Mouse (Mus musculus) liver, embryonic 13.5 days (tissue): Measurements from ENCODE around the gene Spg7. TPM values are rescaled to one million over a fixed set of nuclear protein-coding genes. Genes with fewer than 3 reads are reported as not detected.

Experiments used
- ATAC-seq: fragments of 200-750 bp; cut with Nextera tagmentation; 2 replicates; pipeline ENCODE4 v1.8.0; 2017; ENCODE audit warnings: low read depth, mild to moderate bottlenecking, moderate number of reproducible peaks, moderate library complexity
- DNase-seq: peaks from one replicate; pipeline ENCODE4 v3.0.0; 2022
- H3K27ac ChIP-seq: fragments of 300-500 bp; sonication (generic); 2 replicates; pipeline ENCODE4 v1.5.1; 2015; ENCODE audit warnings: moderate library complexity, mild to moderate bottlenecking, inconsistent platforms
- H3K27me3 ChIP-seq: fragments of 300-500 bp; sonication (generic); 2 replicates; pipeline ENCODE4 v1.6.1; 2015; ENCODE audit warnings: mild to moderate bottlenecking, inconsistent platforms
- H3K36me3 ChIP-seq: fragments of 300-500 bp; sonication (generic); 2 replicates; pipeline ENCODE4 v1.6.1; 2015; ENCODE audit warnings: mild to moderate bottlenecking, inconsistent platforms
- H3K4me1 ChIP-seq: fragments of 300-500 bp; sonication (generic); replicated peaks from 2 replicates; pipeline ENCODE4 v1.6.1; 2015; ENCODE audit warnings: inconsistent platforms
- H3K4me2 ChIP-seq: fragments of 300-500 bp; sonication (generic); 2 replicates; pipeline ENCODE4 v1.6.1; 2015; ENCODE audit warnings: inconsistent platforms, mild to moderate bottlenecking, moderate library complexity
- H3K4me3 ChIP-seq: fragments of 300-500 bp; sonication (generic); replicated peaks from 2 replicates; pipeline ENCODE4 v1.5.1; 2015; ENCODE audit warnings: mild to moderate bottlenecking, inconsistent platforms
- H3K9ac ChIP-seq: fragments of 300-500 bp; sonication (generic); 2 replicates; pipeline ENCODE4 v1.6.1; 2015; ENCODE audit warnings: mild to moderate bottlenecking, inconsistent platforms
- H3K9me3 ChIP-seq: fragments of 300-500 bp; sonication (generic); replicated peaks from 2 replicates; pipeline ENCODE4 v1.6.1; 2016; ENCODE audit warnings: inconsistent platforms
- WGBS: fragments of 180-500 bp; shearing (Covaris S2); methylation state at CpG from one replicate; pipeline ENCODE4 v1.1.7; 2015; ENCODE audit not compliant: insufficient replicate concordance; 5-methylcytosine and 5-hydroxymethylcytosine counted together
- polyA plus RNA-seq: library from polyadenylated mRNA; unstranded; fragments of >200 nt; fragmentation: Nextera tagmentation; extraction: Ambion mirVana; gene quantifications from 2 replicates; pipeline ENCODE4 v1.2.1, GENCODE M21; 2015

Spg7 gene
- 25.3 and 25.7 TPM in 2 replicates for polyA plus RNA-seq

GRCm38 (mm10) chr8:123062721-123063120, at the start of gene Spg7:
TSS of gene Spg7 (plus strand) at chr8:123062942.
- no peak for DNase-seq
- no peak within 1 kb of the TSS for H3K4me3 ChIP-seq
- peaks cover 31% of the 10 kb centered on the region for H3K4me1 ChIP-seq
- H3K9ac ChIP-seq, result no peak within 1 kb of the TSS
- no peaks in the 10 kb centered on the region for H3K9me3 ChIP-seq
- ATAC-seq, result no peak
- no peak within 1 kb of the TSS; the same call in 1 of the 2 replicates for H3K27ac ChIP-seq
- no peaks in the 10 kb centered on the region for H3K27me3 ChIP-seq
- no peak within 1 kb of the TSS for H3K4me2 ChIP-seq
- 73% methylated on average over 7 of the region's 7 CpGs for WGBS
- H3K36me3 ChIP-seq, result peaks cover 7% of the 10 kb centered on the region

GRCm38 (mm10) chr8:123014429-123014828, 48.3 kb upstream of the Spg7 start:
- 85% methylated on average over 7 of the region's 7 CpGs for WGBS
- Histone ChIP-seq H3K4me2 (no peak overlapping the region), H3K4me1 (peaks cover 73% of the 10 kb centered on the region), H3K4me3 (no peak overlapping the region), H3K9me3 (no peaks in the 10 kb centered on the region), H3K27me3 (no peaks in the 10 kb centered on the region), H3K27ac (no peak overlapping the region), H3K9ac (no peak overlapping the region), H3K36me3 (peaks cover 19% of the 10 kb centered on the region)
- no peak for DNase-seq
- no peak for ATAC-seq

GRCm38 (mm10) chr8:123015074-123015473, 47.7 kb upstream of the Spg7 start:
- DNase-seq (no peak), ATAC-seq (no peak)
- Histone ChIP-seq H3K4me3 (no peak overlapping the region), H3K9me3 (no peaks in the 10 kb centered on the region), H3K27me3 (no peaks in the 10 kb centered on the region), H3K27ac (no peak overlapping the region), H3K36me3 (peaks cover 19% of the 10 kb centered on the region), H3K9ac (no peak overlapping the region), H3K4me2 (no peak overlapping the region), H3K4me1 (peaks cover 72% of the 10 kb centered on the region)
- WGBS, result 51% methylated on average over 3 of the region's 3 CpGs

- Histone ChIP-seq H3K36me3 (peaks cover 19% of the 10 kb centered on the region), H3K27me3 (no peaks in the 10 kb centered on the region), H3K4me2 (no peak overlapping the region), H3K4me3 (no peak overlapping the region), H3K4me1 (peaks cover 74% of the 10 kb centered on the region), H3K27ac (no peak overlapping the region), H3K9ac (no peak overlapping the region), H3K9me3 (no peaks in the 10 kb centered on the region)
- ATAC-seq (no peak), DNase-seq (no peak)
- WGBS, result 83% methylated on average over 4 of the region's 4 CpGs
Measured at GRCm38 (mm10) chr8:123017143-123017542, 45.6 kb upstream of the Spg7 start.

- no peak for ATAC-seq
- no peak overlapping the region for H3K9ac ChIP-seq
Measured at GRCm38 (mm10) chr8:123018484-123019164, 44.1 kb upstream of the Spg7 start.

GRCm38 (mm10) chr8:123020084-123020483, 42.7 kb upstream of the Spg7 start:
- peaks cover 10% of the 10 kb centered on the region; the same call in 1 of the 2 replicates for H3K36me3 ChIP-seq
- H3K27me3 ChIP-seq, result no peaks in the 10 kb centered on the region
- no peak overlapping the region for H3K4me2 ChIP-seq
- no peak for DNase-seq
- H3K27ac ChIP-seq, result no peak overlapping the region
- peaks cover 73% of the 10 kb centered on the region for H3K4me1 ChIP-seq
- no peak overlapping the region for H3K4me3 ChIP-seq
- H3K9me3 ChIP-seq, result no peaks in the 10 kb centered on the region
- WGBS, result 73% methylated on average over 2 of the region's 2 CpGs
- H3K9ac ChIP-seq, result no peak overlapping the region
- ATAC-seq, result no peak

More at GRCm38 (mm10) chr8:123018484-123019164, 44.1 kb upstream of the Spg7 start:
- 80% methylated on average over 4 of the region's 4 CpGs for WGBS
- Histone ChIP-seq H3K27me3 (no peaks in the 10 kb centered on the region), H3K9me3 (no peaks in the 10 kb centered on the region), H3K36me3 (peaks cover 12% of the 10 kb centered on the region), H3K4me2 (no peak overlapping the region), H3K27ac (0 out of 2 replicates have a peak overlapping the region, but pooled peaks have one; percentile 6), H3K4me3 (no peak overlapping the region), H3K4me1 (peaks cover 81% of the 10 kb centered on the region)
- DNase-seq, result no peak

- Histone ChIP-seq H3K9ac (no peak overlapping the region), H3K4me2 (no peak overlapping the region), H3K36me3 (peaks cover 10% of the 10 kb centered on the region; the same call in 1 of the 2 replicates), H3K27ac (no peak overlapping the region; the same call in 1 of the 2 replicates), H3K27me3 (no peaks in the 10 kb centered on the region), H3K4me1 (peaks cover 75% of the 10 kb centered on the region), H3K4me3 (no peak overlapping the region), H3K9me3 (no peaks in the 10 kb centered on the region)
- DNase-seq (no peak), ATAC-seq (0 out of 2 replicates have a peak, but pooled peaks have one; percentile 27)
- WGBS, result 56% methylated on average over 2 of the region's 2 CpGs
Measured at GRCm38 (mm10) chr8:123020859-123021258, 41.9 kb upstream of the Spg7 start.

GRCm38 (mm10) chr8:123021259-123021658, 41.5 kb upstream of the Spg7 start:
- H3K4me2 ChIP-seq, result no peak overlapping the region
- peaks cover 77% of the 10 kb centered on the region for H3K4me1 ChIP-seq
- peak; percentile 49; the same call in 1 of the 2 replicates for ATAC-seq
- H3K27me3 ChIP-seq, result no peaks in the 10 kb centered on the region
- peak overlapping the region; percentile 22 for H3K27ac ChIP-seq
- peaks cover 9% of the 10 kb centered on the region; the same call in 1 of the 2 replicates for H3K36me3 ChIP-seq
- DNase-seq, result no peak
- 58% methylated on average over 1 of the region's 1 CpGs for WGBS
- no peak overlapping the region for H3K4me3 ChIP-seq
- no peaks in the 10 kb centered on the region for H3K9me3 ChIP-seq
- no peak overlapping the region for H3K9ac ChIP-seq

GRCm38 (mm10) chr8:123022727-123023126, 40.0 kb upstream of the Spg7 start:
- DNase-seq, result no peak
- Histone ChIP-seq H3K4me1 (peaks cover 74% of the 10 kb centered on the region), H3K4me2 (no peak overlapping the region), H3K36me3 (no peaks in the 10 kb centered on the region), H3K9ac (no peak overlapping the region), H3K27ac (no peak overlapping the region), H3K27me3 (no peaks in the 10 kb centered on the region), H3K9me3 (no peaks in the 10 kb centered on the region), H3K4me3 (no peak overlapping the region)
- WGBS, result 75% methylated on average over 3 of the region's 3 CpGs
- ATAC-seq, result no peak

- no peaks in the 10 kb centered on the region for H3K27me3 ChIP-seq
- no peak overlapping the region for H3K9ac ChIP-seq
- H3K36me3 ChIP-seq, result no peaks in the 10 kb centered on the region
- H3K4me3 ChIP-seq, result no peak overlapping the region
- ATAC-seq, result no peak
- H3K4me1 ChIP-seq, result peaks cover 74% of the 10 kb centered on the region
- H3K4me2 ChIP-seq, result no peak overlapping the region
- H3K27ac ChIP-seq, result no peak overlapping the region
- WGBS, result 89% methylated on average over 2 of the region's 2 CpGs
- no peak for DNase-seq
- H3K9me3 ChIP-seq, result no peaks in the 10 kb centered on the region
Measured at GRCm38 (mm10) chr8:123024226-123024625, 38.5 kb upstream of the Spg7 start.

GRCm38 (mm10) chr8:123025951-123026351, 36.8 kb upstream of the Spg7 start:
- Histone ChIP-seq H3K36me3 (no peaks in the 10 kb centered on the region), H3K27me3 (no peaks in the 10 kb centered on the region), H3K4me1 (peaks cover 69% of the 10 kb centered on the region), H3K4me2 (no peak overlapping the region), H3K9ac (no peak overlapping the region), H3K9me3 (no peaks in the 10 kb centered on the region), H3K4me3 (no peak overlapping the region), H3K27ac (peak overlapping the region; percentile 9; the same call in 1 of the 2 replicates)
- DNase-seq, result no peak
- 70% methylated on average over 3 of the region's 3 CpGs for WGBS
- no peak for ATAC-seq

- H3K4me3 ChIP-seq, result no peak overlapping the region
- 0 out of 2 replicates have a peak, but pooled peaks cover 5% of the 10 kb centered on the region for H3K36me3 ChIP-seq
- no peak for DNase-seq
- no peak overlapping the region for H3K9ac ChIP-seq
- H3K4me1 ChIP-seq, result peaks cover 69% of the 10 kb centered on the region
- WGBS, result 67% methylated on average over 8 of the region's 8 CpGs
- H3K27me3 ChIP-seq, result no peaks in the 10 kb centered on the region
- no peaks in the 10 kb centered on the region for H3K9me3 ChIP-seq
- H3K27ac ChIP-seq, result no peak overlapping the region
- no peak for ATAC-seq
- H3K4me2 ChIP-seq, result no peak overlapping the region
Measured at GRCm38 (mm10) chr8:123027786-123028185, 35.0 kb upstream of the Spg7 start.
